Mouse (Mus musculus): ENCODE measurements at regions not wholly inside any gene's neighbourhood (a gene's known extent, or its start where the extent isn't known, plus 50 kb on each side); places are given as distances from the start of the nearest gene placed in this dataset.

- no peak overlapping the region for H3ac ChIP-seq (ENCODE audit: control insufficient read depth, insufficient read length)
- no peaks in the 10 kb centered on the region for H3K79me2 ChIP-seq (ENCODE audit: control insufficient read depth, insufficient read depth)
- TF ChIP-seq USF1 (IDR thresholded peaks at IDR 0.05; ENCODE audit: low read depth) = no peak
- TF ChIP-seq MAX (IDR thresholded peaks at IDR 0.05; ENCODE audit: low read depth) = no peak
- TF ChIP-seq POLR2AphosphoS2 (IDR thresholded peaks at IDR 0.05; ENCODE audit: insufficient read length, low read depth) = no peak
- TF ChIP-seq SRF (IDR thresholded peaks at IDR 0.05; ENCODE audit: control insufficient read depth, insufficient read length, low read depth) = no peak
- TF ChIP-seq REST (IDR thresholded peaks at IDR 0.05; ENCODE audit: insufficient read depth, insufficient read length) = no peak
- no peak for TF ChIP-seq E2F4 (IDR thresholded peaks at IDR 0.05; ENCODE audit: insufficient read depth)
- TF ChIP-seq MYOG (IDR thresholded peaks at IDR 0.05; ENCODE audit: control insufficient read depth in 1 of 3, insufficient read depth in 1 of 3, insufficient read length in 2 of 3, low read depth in 2 of 3) = no peak
- TF ChIP-seq MYOD1 (IDR thresholded peaks at IDR 0.05; ENCODE audit: control insufficient read depth in 1 of 3, insufficient read length in 2 of 3, low read depth in 2 of 3) = no peak
- no peak for TF ChIP-seq CEBPB (IDR thresholded peaks at IDR 0.05; ENCODE audit: insufficient read depth, poor library complexity, severe bottlenecking)
- no peak for TF ChIP-seq POLR2A (IDR thresholded peaks at IDR 0.05; ENCODE audit: insufficient read length, low read depth)
- TF ChIP-seq TCF12 (IDR thresholded peaks at IDR 0.05; ENCODE audit: insufficient read depth, poor library complexity, severe bottlenecking) = no peak
- no peaks in the 10 kb centered on the region for H3K27me3 ChIP-seq (ENCODE audit: control insufficient read depth, insufficient read depth, insufficient read length)
- H3K4me3 ChIP-seq = no peak overlapping the region
- H3K4me2 ChIP-seq (ENCODE audit: low read depth) = no peak overlapping the region
- H3K36me3 ChIP-seq (ENCODE audit: control insufficient read depth, insufficient read depth) = no peaks in the 10 kb centered on the region
Measured at GRCm38 (mm10) chr17:48672749-48673148, 218.0 kb downstream of the Unc5cl start.

DNA sequence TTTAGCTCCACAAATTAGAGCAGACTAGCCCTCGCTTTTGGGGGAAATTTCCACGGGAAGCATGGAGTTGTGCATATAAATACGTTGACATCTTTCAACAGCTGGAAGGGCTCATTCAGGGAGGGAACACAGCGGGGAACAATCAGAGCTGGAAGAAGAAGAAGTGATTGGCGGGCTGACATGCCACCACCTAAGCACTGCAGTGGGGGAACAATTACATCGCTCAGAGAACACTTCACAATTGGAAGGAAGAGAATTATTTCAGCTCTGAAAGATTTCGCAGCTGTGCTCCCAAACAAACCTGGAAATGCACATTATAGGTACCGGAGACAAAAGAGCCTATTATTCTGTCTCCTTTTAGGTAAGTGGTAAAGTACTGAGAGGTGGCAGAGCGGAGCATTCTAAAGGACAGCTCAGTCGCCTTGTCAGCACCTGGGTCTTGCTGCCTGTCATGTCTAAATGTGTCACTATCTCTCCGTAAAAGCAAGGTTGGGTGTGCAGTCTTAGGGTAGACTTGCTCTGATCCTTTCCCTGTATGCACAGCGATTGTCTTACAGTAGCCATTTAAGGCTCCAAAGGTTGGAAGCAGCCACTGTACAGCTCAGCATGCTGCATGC is 223.6 kb downstream of the Unc5cl start:
- TF ChIP-seq TCF3 (IDR thresholded peaks at IDR 0.05; ENCODE audit: insufficient read length, low read depth) (no peak), REST (IDR thresholded peaks at IDR 0.05; ENCODE audit: insufficient read depth, insufficient read length) (no peak), MAX (IDR thresholded peaks at IDR 0.05; ENCODE audit: low read depth) (no peak), CEBPB (IDR thresholded peaks at IDR 0.05; ENCODE audit: insufficient read depth, poor library complexity, severe bottlenecking) (no peak)
- Histone ChIP-seq H3K4me3 (no peak overlapping the region), H3K4me2 (ENCODE audit: low read depth) (no peak overlapping the region), H3K79me2 (ENCODE audit: control insufficient read depth, insufficient read depth) (no peaks in the 10 kb centered on the region), H3K36me3 (ENCODE audit: control insufficient read depth, insufficient read depth) (no peaks in the 10 kb centered on the region), H3K27me3 (ENCODE audit: control insufficient read depth, insufficient read depth, insufficient read length) (no peaks in the 10 kb centered on the region), H3ac (ENCODE audit: control insufficient read depth, insufficient read length) (no peak overlapping the region)

- no peaks in the 10 kb centered on the region for H3K27me3 ChIP-seq (ENCODE audit: control insufficient read depth, insufficient read depth, insufficient read length)
- no peak overlapping the region for H3ac ChIP-seq (ENCODE audit: control insufficient read depth, insufficient read length)
- H3K79me2 ChIP-seq (ENCODE audit: control insufficient read depth, insufficient read depth) = no peaks in the 10 kb centered on the region
- no peak overlapping the region for H3K4me3 ChIP-seq
- TF ChIP-seq TCF3 (IDR thresholded peaks at IDR 0.05; ENCODE audit: insufficient read length, low read depth) (no peak), CEBPB (IDR thresholded peaks at IDR 0.05; ENCODE audit: insufficient read depth, poor library complexity, severe bottlenecking) (no peak), TCF12 (IDR thresholded peaks at IDR 0.05; ENCODE audit: insufficient read depth, poor library complexity, severe bottlenecking) (no peak), SRF (IDR thresholded peaks at IDR 0.05; ENCODE audit: control insufficient read depth, insufficient read length, low read depth) (no peak), MYOG (IDR thresholded peaks at IDR 0.05; ENCODE audit: control insufficient read depth in 1 of 3, insufficient read depth in 1 of 3, insufficient read length in 2 of 3, low read depth in 2 of 3) (no peak), USF1 (IDR thresholded peaks at IDR 0.05; ENCODE audit: low read depth) (no peak)
- H3K4me2 ChIP-seq (ENCODE audit: low read depth) = no peak overlapping the region
- no peaks in the 10 kb centered on the region for H3K36me3 ChIP-seq (ENCODE audit: control insufficient read depth, insufficient read depth)
Measured at GRCm38 (mm10) chr17:48680331-48680730, 225.6 kb downstream of the Unc5cl start.

GRCm38 (mm10) chr17:48688944-48689343 is 234.2 kb downstream of the Unc5cl start:
- no peaks in the 10 kb centered on the region for H3K36me3 ChIP-seq (ENCODE audit: control insufficient read depth, insufficient read depth)
- no peak overlapping the region for H3K4me2 ChIP-seq (ENCODE audit: low read depth)
- TF ChIP-seq MYOG (IDR thresholded peaks at IDR 0.05; ENCODE audit: control insufficient read depth in 1 of 3, insufficient read depth in 1 of 3, insufficient read length in 2 of 3, low read depth in 2 of 3) = no peak
- TF ChIP-seq MAX (IDR thresholded peaks at IDR 0.05; ENCODE audit: low read depth) = no peak
- no peak for TF ChIP-seq POLR2A (IDR thresholded peaks at IDR 0.05; ENCODE audit: insufficient read length, low read depth)
- no peak for TF ChIP-seq REST (IDR thresholded peaks at IDR 0.05; ENCODE audit: insufficient read depth, insufficient read length)
- no peak for TF ChIP-seq TCF12 (IDR thresholded peaks at IDR 0.05; ENCODE audit: insufficient read depth, poor library complexity, severe bottlenecking)
- TF ChIP-seq USF1 (IDR thresholded peaks at IDR 0.05; ENCODE audit: low read depth) = no peak
- no peak for TF ChIP-seq MYOD1 (IDR thresholded peaks at IDR 0.05; ENCODE audit: control insufficient read depth in 1 of 3, insufficient read length in 2 of 3, low read depth in 2 of 3)
- no peak for TF ChIP-seq CEBPB (IDR thresholded peaks at IDR 0.05; ENCODE audit: insufficient read depth, poor library complexity, severe bottlenecking)
- TF ChIP-seq POLR2AphosphoS2 (IDR thresholded peaks at IDR 0.05; ENCODE audit: insufficient read length, low read depth) = no peak
- TF ChIP-seq TCF3 (IDR thresholded peaks at IDR 0.05; ENCODE audit: insufficient read length, low read depth) = no peak
- TF ChIP-seq SRF (IDR thresholded peaks at IDR 0.05; ENCODE audit: control insufficient read depth, insufficient read length, low read depth) = no peak
- TF ChIP-seq E2F4 (IDR thresholded peaks at IDR 0.05; ENCODE audit: insufficient read depth) = no peak

DNA sequence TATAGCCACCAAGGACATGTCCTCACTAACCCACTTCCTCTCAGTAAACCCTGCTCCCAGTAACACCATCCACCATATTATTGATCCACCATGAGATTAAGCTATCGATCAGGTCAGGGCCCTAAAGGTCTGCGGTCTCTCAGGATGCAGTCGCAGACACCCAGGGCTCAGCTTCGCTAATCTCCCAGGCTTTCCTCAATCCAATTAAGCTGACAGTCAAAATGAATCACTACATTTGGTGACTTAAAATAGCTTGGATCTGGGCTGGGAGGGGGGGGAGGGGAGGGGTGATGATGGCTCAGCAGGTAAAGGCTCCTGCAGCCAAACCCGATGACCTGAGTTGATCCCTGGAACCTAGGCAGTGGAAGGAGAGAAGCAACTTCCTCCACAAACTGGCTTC is 233.7 kb upstream of the Lrfn2 start:
- Histone ChIP-seq H3K36me3 (ENCODE audit: control insufficient read depth, insufficient read depth) (no peaks in the 10 kb centered on the region), H3K4me3 (no peak overlapping the region), H3ac (ENCODE audit: control insufficient read depth, insufficient read length) (no peak overlapping the region), H3K4me2 (ENCODE audit: low read depth) (no peak overlapping the region), H3K27me3 (ENCODE audit: control insufficient read depth, insufficient read depth, insufficient read length) (no peaks in the 10 kb centered on the region), H3K79me2 (ENCODE audit: control insufficient read depth, insufficient read depth) (no peaks in the 10 kb centered on the region)
- TF ChIP-seq MAX (IDR thresholded peaks at IDR 0.05; ENCODE audit: low read depth) (no peak), USF1 (IDR thresholded peaks at IDR 0.05; ENCODE audit: low read depth) (no peak), SRF (IDR thresholded peaks at IDR 0.05; ENCODE audit: control insufficient read depth, insufficient read length, low read depth) (no peak), MYOD1 (IDR thresholded peaks at IDR 0.05; ENCODE audit: control insufficient read depth in 1 of 3, insufficient read length in 2 of 3, low read depth in 2 of 3) (no peak), POLR2AphosphoS2 (IDR thresholded peaks at IDR 0.05; ENCODE audit: insufficient read length, low read depth) (no peak), E2F4 (IDR thresholded peaks at IDR 0.05; ENCODE audit: insufficient read depth) (no peak), CEBPB (IDR thresholded peaks at IDR 0.05; ENCODE audit: insufficient read depth, poor library complexity, severe bottlenecking) (no peak), REST (IDR thresholded peaks at IDR 0.05; ENCODE audit: insufficient read depth, insufficient read length) (no peak)

More at GRCm38 (mm10) chr17:48688944-48689343, 234.2 kb downstream of the Unc5cl start:
- no peak overlapping the region for H3K4me3 ChIP-seq
- no peaks in the 10 kb centered on the region for H3K27me3 ChIP-seq (ENCODE audit: control insufficient read depth, insufficient read depth, insufficient read length)
- no peak overlapping the region for H3ac ChIP-seq (ENCODE audit: control insufficient read depth, insufficient read length)
- no peaks in the 10 kb centered on the region for H3K79me2 ChIP-seq (ENCODE audit: control insufficient read depth, insufficient read depth)
